Mouse (Mus musculus) right cerebral cortex, postnatal 36 days (tissue): ENCODE measurements around the gene Ppm1d.

Experiments used
- DNase-seq, 2 experiments: peaks; one replicate each; pipeline ENCODE4 v3.0.0; 2022; ENCODE audit warnings: low spot score in 2 of 2, mixed read lengths in 1 of 2

Gene Ppm1d

GRCm38 (mm10) chr11:85329167-85329894 is 18.3 kb downstream of the Ppm1d start:
- DNase-seq = no peak

- DNase-seq = no peak
Observed at GRCm38 (mm10) chr11:85334778-85335177, 23.7 kb downstream of the Ppm1d start.

GRCm38 (mm10) chr11:85339173-85339831 is 28.3 kb downstream of the Ppm1d start:
- no peak for DNase-seq

- DNase-seq = no peak
Observed at GRCm38 (mm10) chr11:85340070-85340616, 29.1 kb downstream of the Ppm1d start.

- peak; percentile 99 for DNase-seq
Observed at GRCm38 (mm10) chr11:85352539-85353380, 41.7 kb downstream of the Ppm1d start, which contains the start of gene Bcas3. TSS of gene Bcas3 (plus strand) at chr11:85353167.

GRCm38 (mm10) chr11:85353819-85354218 is 42.8 kb downstream of the Ppm1d start:
- DNase-seq = no peak

- no peak for DNase-seq
Observed at GRCm38 (mm10) chr11:85359641-85360040, 48.6 kb downstream of the Ppm1d start.

GRCm38 (mm10) chr11:85361621-85362020 is 50.6 kb downstream of the Ppm1d start:
- no peak for DNase-seq

GRCm38 (mm10) chr11:85366168-85366567 is 55.1 kb downstream of the Ppm1d start:
- no peak for DNase-seq

- no peak for DNase-seq
Observed at GRCm38 (mm10) chr11:85367823-85368222, 56.8 kb downstream of the Ppm1d start.

GRCm38 (mm10) chr11:85379091-85379490 is 68.0 kb downstream of the Ppm1d start:
- DNase-seq = no peak

- DNase-seq = no peak
Observed at GRCm38 (mm10) chr11:85380046-85380445, 69.0 kb downstream of the Ppm1d start.

GRCm38 (mm10) chr11:85382055-85382454 is 71.0 kb downstream of the Ppm1d start:
- peak; percentile 25 to 35 for DNase-seq

- no peak for DNase-seq
Observed at GRCm38 (mm10) chr11:85383975-85384821, 73.2 kb downstream of the Ppm1d start.

GRCm38 (mm10) chr11:85392179-85392863 is 81.3 kb downstream of the Ppm1d start:
- DNase-seq = no peak

- DNase-seq = no peak
Observed at GRCm38 (mm10) chr11:85392864-85393220, 81.8 kb downstream of the Ppm1d start.

GRCm38 (mm10) chr11:85393990-85394389 is 82.9 kb downstream of the Ppm1d start:
- no peak for DNase-seq

- no peak for DNase-seq
Observed at GRCm38 (mm10) chr11:85395361-85395760, 84.3 kb downstream of the Ppm1d start.
